Mouse (Mus musculus): Measurements from ENCODE around the gene Plcd3.
A peak's percentile ranks its signal among the peaks of the same experiment; 100 is the strongest.

GRCm38 (mm10) chr11:103067457-103068001 lies 33.9 kb downstream of the Plcd3 start:
- TF ChIP-seq CTCF (IDR thresholded peaks at IDR 0.05) (no peak), EP300 (IDR thresholded peaks at IDR 0.05; ENCODE audit: insufficient read depth, low read depth, low read length) (0 out of 2 replicates have a peak, but pooled peaks have one; percentile 17), POLR2A (IDR thresholded peaks at IDR 0.05; ENCODE audit: insufficient read depth, low read depth, low read length) (no peak)
